Mouse (Mus musculus) CH12.LX (cell line): ENCODE data around the gene Nacc1.

ENCODE experiments used
- CTCF ChIP-seq, 2 experiments: IDR thresholded peaks in 1 of 2; conservative IDR thresholded peaks in 1 of 2; 2 replicates each; pipeline ENCODE4 v1.5.1; 2011 to 2012; ENCODE audit warnings: low read depth in 2 of 2, low read length in 2 of 2, improper control_type of control experiment in 1 of 2, inconsistent platforms in 1 of 2, mild to moderate bottlenecking in 1 of 2, moderate library complexity in 1 of 2
- EP300 ChIP-seq: IDR thresholded peaks from 2 replicates; pipeline ENCODE4 v1.6.1; 2011; ENCODE audit warnings: low read length, improper control_type of control experiment
- GABPA ChIP-seq: IDR thresholded peaks from 2 replicates; pipeline ENCODE4 v1.6.1; 2012; ENCODE audit warnings: low read depth, low read length, improper control_type of control experiment, inconsistent platforms; ENCODE audit not compliant: insufficient replicate concordance
- POLR2A ChIP-seq: IDR thresholded peaks from 2 replicates; pipeline ENCODE4 v1.6.1; 2011; ENCODE audit warnings: low read depth, mild to moderate bottlenecking, improper control_type of control experiment, low read length
- RAD21 ChIP-seq: IDR thresholded peaks from 2 replicates; pipeline ENCODE4 v1.6.1; 2011; ENCODE audit warnings: low read depth, mild to moderate bottlenecking, low read length, improper control_type of control experiment, moderate library complexity
- USF2 ChIP-seq: conservative IDR thresholded peaks from 2 replicates; pipeline ENCODE4 v1.6.1; 2011; ENCODE audit warnings: low read depth, low read length, improper control_type of control experiment
- ZNF384 ChIP-seq: IDR thresholded peaks from 2 replicates; pipeline ENCODE4 v1.6.1; 2012; ENCODE audit warnings: low read depth, low read length, improper control_type of control experiment, inconsistent platforms

- TF ChIP-seq ZNF384 (no peak), CTCF (conservative IDR thresholded peaks at IDR 0.05 in 1 of 2, IDR thresholded peaks at IDR 0.05 in 1 of 2; ENCODE audit: low read depth in 2 of 2, low read length in 2 of 2) (no peak), RAD21 (no peak), GABPA (no peak), USF2 (no peak), EP300 (no peak), POLR2A (no peak)
These were observed 14.9 kb upstream of the Nacc1 start for GRCm38 (mm10) chr8:84702561-84702960.
